Mouse (Mus musculus): Measurements from ENCODE around the gene Ugt1a9.

Ugt1a9 gene

GRCm38 (mm10) chr1:88186325-88186935 lies 115.8 kb downstream of the Ugt1a9 start:
- no peak for DNase-seq (ENCODE audit: low read depth)

- no peak for DNase-seq (ENCODE audit: low read depth)
Observed at GRCm38 (mm10) chr1:88192136-88192535, 121.5 kb downstream of the Ugt1a9 start.

- DNase-seq (ENCODE audit: low read depth): no peak
Observed at GRCm38 (mm10) chr1:88195687-88196086, 125.1 kb downstream of the Ugt1a9 start.

GRCm38 (mm10) chr1:88197443-88197842 lies 126.8 kb downstream of the Ugt1a9 start:
- DNase-seq (ENCODE audit: low read depth): no peak

GRCm38 (mm10) chr1:88199996-88200395 lies 129.4 kb downstream of the Ugt1a9 start:
- DNase-seq (ENCODE audit: low read depth): peak; percentile 16

GRCm38 (mm10) chr1:88200456-88200855 lies 129.9 kb downstream of the Ugt1a9 start, which contains the start of gene Ugt1a2:
Gene Ugt1a2 (plus strand): TSS chr1:88200601.
- DNase-seq (ENCODE audit: low read depth): no peak

- DNase-seq (ENCODE audit: low read depth): no peak
Observed at GRCm38 (mm10) chr1:88205294-88205922, 134.8 kb downstream of the Ugt1a9 start, which contains the start of gene Dnajb3. Gene Dnajb3 (minus strand): TSS chr1:88205782.

- no peak for DNase-seq (ENCODE audit: low read depth)
Observed at GRCm38 (mm10) chr1:88206843-88207479, 136.4 kb downstream of the Ugt1a9 start.

GRCm38 (mm10) chr1:88211812-88212211 lies 141.2 kb downstream of the Ugt1a9 start, which contains the start of gene Ugt1a1:
Gene Ugt1a1 (plus strand): TSS chr1:88211959.
- DNase-seq (ENCODE audit: low read depth): peak; percentile 44

- DNase-seq (ENCODE audit: low read depth): peak; percentile 19
Observed at GRCm38 (mm10) chr1:88212341-88213045, 141.9 kb downstream of the Ugt1a9 start.

GRCm38 (mm10) chr1:88213061-88213460 lies 142.5 kb downstream of the Ugt1a9 start:
- DNase-seq (ENCODE audit: low read depth): peak; percentile 9

- DNase-seq (ENCODE audit: low read depth): peak; percentile 14
Observed at GRCm38 (mm10) chr1:88213766-88214461, 143.3 kb downstream of the Ugt1a9 start.

- peak; percentile 5 for DNase-seq (ENCODE audit: low read depth)
Observed at GRCm38 (mm10) chr1:88214462-88214952, 143.9 kb downstream of the Ugt1a9 start.

GRCm38 (mm10) chr1:88215466-88216380 lies 145.1 kb downstream of the Ugt1a9 start:
- DNase-seq (ENCODE audit: low read depth): peak; percentile 14

GRCm38 (mm10) chr1:88216551-88216950 lies 146.0 kb downstream of the Ugt1a9 start:
- peak; percentile 3 for DNase-seq (ENCODE audit: low read depth)

GRCm38 (mm10) chr1:88217144-88217543 lies 146.5 kb downstream of the Ugt1a9 start:
- peak; percentile 27 for DNase-seq (ENCODE audit: low read depth)

GRCm38 (mm10) chr1:88217576-88217975 lies 147.0 kb downstream of the Ugt1a9 start:
- DNase-seq (ENCODE audit: low read depth): peak; percentile 4

GRCm38 (mm10) chr1:88218051-88218450 lies 147.5 kb downstream of the Ugt1a9 start:
- peak; percentile 18 for DNase-seq (ENCODE audit: low read depth)

- peak; percentile 3 for DNase-seq (ENCODE audit: low read depth)
Observed at GRCm38 (mm10) chr1:88218591-88218990, 148.0 kb downstream of the Ugt1a9 start.

- DNase-seq (ENCODE audit: low read depth): peak; percentile 5
Observed at GRCm38 (mm10) chr1:88219054-88219453, 148.5 kb downstream of the Ugt1a9 start.

All from NIH3T3 (cell line).